Mouse (Mus musculus) C2C12 (cell line): ENCODE results near the gene Cbs. TPM values are rescaled to one million over a fixed set of nuclear protein-coding genes. Genes with fewer than 3 reads are reported as not detected.

ENCODE experiments used
- H3K27me3 ChIP-seq: one replicate; pipeline ENCODE4 v1.6.1; 2011; ENCODE audit not compliant: control insufficient read depth, insufficient read depth, insufficient read length
- H3K36me3 ChIP-seq: one replicate; pipeline ENCODE4 v1.6.1; 2011; ENCODE audit not compliant: control insufficient read depth, insufficient read depth
- H3K4me3 ChIP-seq: one replicate; pipeline ENCODE4 v1.5.1; 2011; ENCODE audit warnings: mild to moderate bottlenecking, control low read depth; ENCODE audit not compliant: poor library complexity, insufficient read depth, severe bottlenecking
- H3K79me2 ChIP-seq: one replicate; pipeline ENCODE4 v1.6.1; 2011; ENCODE audit not compliant: control insufficient read depth, insufficient read depth
- H3K79me3 ChIP-seq: one replicate; pipeline ENCODE4 v1.6.1; 2011; ENCODE audit warnings: low read depth, control low read depth
- H3ac ChIP-seq: one replicate; pipeline ENCODE3; 2011; ENCODE audit warnings: low read depth; ENCODE audit not compliant: control insufficient read depth, insufficient read length
- CEBPB ChIP-seq: IDR thresholded peaks from one replicate; pipeline ENCODE4 v1.6.1; 2011; ENCODE audit warnings: low read depth, mild to moderate bottlenecking, control low read depth, moderate library complexity
- CTCF ChIP-seq: IDR thresholded peaks from one replicate; pipeline ENCODE4 v1.5.1; 2011; ENCODE audit not compliant: control insufficient read depth, insufficient read depth, insufficient read length
- FOSL1 ChIP-seq: IDR thresholded peaks from one replicate; pipeline ENCODE4 v1.8.0; 2011; ENCODE audit warnings: mild to moderate bottlenecking, low read length; ENCODE audit not compliant: poor library complexity, insufficient read depth, severe bottlenecking
- MAX ChIP-seq: IDR thresholded peaks from one replicate; pipeline ENCODE4 v1.6.1; 2011; ENCODE audit warnings: mild to moderate bottlenecking, control low read depth
- MYOD1 ChIP-seq: IDR thresholded peaks from one replicate; pipeline ENCODE4 v1.6.1; 2011; ENCODE audit warnings: low read depth; ENCODE audit not compliant: control insufficient read depth, insufficient read length
- MYOG ChIP-seq: IDR thresholded peaks from one replicate; pipeline ENCODE4 v1.6.1; 2011; ENCODE audit not compliant: control insufficient read depth, insufficient read length; ENCODE audit errors: extremely low read depth
- USF1 ChIP-seq: IDR thresholded peaks from one replicate; pipeline ENCODE4 v1.6.1; 2011; ENCODE audit warnings: low read depth, mild to moderate bottlenecking, control low read depth, moderate library complexity
- polyA plus RNA-seq: library from polyadenylated mRNA; unstranded; fragments of >200 nt; fragmentation: generic; extraction: Trizol; gene quantifications from one replicate; pipeline ENCODE4 v1.2.1, GENCODE M21; 2012; ENCODE audit warnings: missing spikeins

The Cbs gene
- polyA plus RNA-seq, 1 experiment = 0.25 TPM

- Histone ChIP-seq H3ac (no peak overlapping the region), H3K36me3 (no peaks in the 10 kb centered on the region), H3K27me3 (no peaks in the 10 kb centered on the region), H3K79me2 (peaks cover 26% of the 10 kb centered on the region), H3K79me3 (no peaks in the 10 kb centered on the region), H3K4me3 (no peak overlapping the region)
- TF ChIP-seq FOSL1 (no peak), MYOG (no peak), MYOD1 (no peak), CTCF (no peak), CEBPB (no peak)
Observed at GRCm38 (mm10) chr17:31576394-31577175, 60.5 kb downstream of the Cbs start.

GRCm38 (mm10) chr17:31574662-31575061 is 62.4 kb downstream of the Cbs start:
- peaks cover 43% of the 10 kb centered on the region for H3K79me2 ChIP-seq
- TF ChIP-seq MYOD1 (peak; percentile 87), CEBPB (no peak)
- H3ac ChIP-seq = no peak overlapping the region
- peaks cover 2% of the 10 kb centered on the region for H3K79me3 ChIP-seq
- H3K4me3 ChIP-seq = no peak overlapping the region
- H3K36me3 ChIP-seq = no peaks in the 10 kb centered on the region
- no peaks in the 10 kb centered on the region for H3K27me3 ChIP-seq

- TF ChIP-seq CEBPB (no peak), MYOG (no peak), FOSL1 (no peak), USF1 (no peak), MAX (no peak), MYOD1 (no peak), CTCF (no peak)
- Histone ChIP-seq H3K79me3 (peaks cover 25% of the 10 kb centered on the region), H3K79me2 (peaks cover 73% of the 10 kb centered on the region), H3ac (no peak overlapping the region), H3K4me3 (no peak overlapping the region), H3K27me3 (no peaks in the 10 kb centered on the region), H3K36me3 (peaks cover 4% of the 10 kb centered on the region)
Observed at GRCm38 (mm10) chr17:31571689-31572088, 65.3 kb downstream of the Cbs start.

- no peak for TF ChIP-seq MYOD1
- no peak for TF ChIP-seq MYOG
- TF ChIP-seq FOSL1 = no peak
- no peak for TF ChIP-seq USF1
- TF ChIP-seq CEBPB = no peak
- TF ChIP-seq CTCF = no peak
- no peak for TF ChIP-seq MAX
- Histone ChIP-seq H3ac (no peak overlapping the region), H3K79me3 (peaks cover 35% of the 10 kb centered on the region), H3K36me3 (peaks cover 4% of the 10 kb centered on the region), H3K4me3 (no peak overlapping the region), H3K79me2 (peaks cover 73% of the 10 kb centered on the region), H3K27me3 (no peaks in the 10 kb centered on the region)
Observed at GRCm38 (mm10) chr17:31570321-31570925, 66.6 kb downstream of the Cbs start.

- Histone ChIP-seq H3ac (no peak overlapping the region), H3K79me2 (peaks cover 74% of the 10 kb centered on the region), H3K79me3 (peaks cover 35% of the 10 kb centered on the region), H3K27me3 (no peaks in the 10 kb centered on the region), H3K4me3 (no peak overlapping the region), H3K36me3 (peaks cover 4% of the 10 kb centered on the region)
- TF ChIP-seq MAX (no peak), CEBPB (no peak), USF1 (no peak), FOSL1 (no peak), MYOG (no peak)
Observed at GRCm38 (mm10) chr17:31569756-31570155, 67.3 kb downstream of the Cbs start.

- Histone ChIP-seq H3K27me3 (no peaks in the 10 kb centered on the region), H3K4me3 (peak overlapping the region; percentile 68), H3K36me3 (peaks cover 4% of the 10 kb centered on the region), H3K79me3 (peaks cover 35% of the 10 kb centered on the region), H3K79me2 (peaks cover 61% of the 10 kb centered on the region), H3ac (no peak overlapping the region)
- no peak for TF ChIP-seq CTCF
- TF ChIP-seq MYOG = no peak
- no peak for TF ChIP-seq USF1
- no peak for TF ChIP-seq MAX
- TF ChIP-seq FOSL1 = no peak
Observed at GRCm38 (mm10) chr17:31566276-31566675, 70.8 kb downstream of the Cbs start.
